Mouse (Mus musculus): Measurements from ENCODE around the gene Lta. TPM values are rescaled to one million over a fixed set of nuclear protein-coding genes. Genes with fewer than 3 reads are reported as not detected.

The Lta gene
- polyA plus RNA-seq, 1 experiment from 2014 or later = not detected

DNA sequence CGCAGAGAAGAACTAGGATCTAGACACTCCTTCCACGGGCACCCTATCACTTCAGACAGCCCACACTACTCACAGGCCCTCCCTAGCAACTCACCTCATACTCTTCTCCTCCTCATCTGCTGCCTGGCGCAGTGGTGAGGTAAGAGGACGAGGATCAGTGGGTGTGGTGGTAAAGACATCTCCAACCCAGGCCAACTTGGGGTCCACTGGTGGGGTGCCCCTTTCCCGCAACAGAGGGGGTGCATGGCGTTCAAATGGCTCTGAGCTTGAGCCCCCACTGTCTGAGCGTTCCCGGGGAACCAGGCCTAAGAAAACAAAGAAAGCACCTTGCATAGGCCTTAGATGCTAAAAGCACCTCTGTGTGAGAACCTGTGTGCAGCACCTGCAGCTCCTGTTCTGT is 47.9 kb downstream of the Lta start:
- no peak for TF ChIP-seq EP300 (IDR thresholded peaks at IDR 0.05; ENCODE audit: low read depth)
- no peak for TF ChIP-seq CTCF (IDR thresholded peaks at IDR 0.05; ENCODE audit: low read depth)
- no peak overlapping the region for H3K4me2 ChIP-seq (ENCODE audit: low read depth, low read length)
- no peak for DNase-seq
- no peak overlapping the region for H3K4me3 ChIP-seq (ENCODE audit: low read depth, low read length)
- H3K9ac ChIP-seq (replicated peaks) = no peak overlapping the region
- no peaks in the 10 kb centered on the region for H3K9me3 ChIP-seq (ENCODE audit: low read length)
- H3K4me1 ChIP-seq (ENCODE audit: insufficient read depth) = peaks cover under 1% of the 10 kb centered on the region; the same call in 1 of the 2 replicates
- no peak overlapping the region for H3K27ac ChIP-seq (ENCODE audit: low read depth)
- H3K27me3 ChIP-seq (ENCODE audit: insufficient read depth, low read length) = no peaks in the 10 kb centered on the region
- H3K36me3 ChIP-seq (replicated peaks; ENCODE audit: insufficient read depth, low read length) = peaks cover 100% of the 10 kb centered on the region
- ATAC-seq = no peak
- WGBS (ENCODE audit: insufficient replicate concordance) = 92% methylated on average over 8 of the region's 8 CpGs

DNA sequence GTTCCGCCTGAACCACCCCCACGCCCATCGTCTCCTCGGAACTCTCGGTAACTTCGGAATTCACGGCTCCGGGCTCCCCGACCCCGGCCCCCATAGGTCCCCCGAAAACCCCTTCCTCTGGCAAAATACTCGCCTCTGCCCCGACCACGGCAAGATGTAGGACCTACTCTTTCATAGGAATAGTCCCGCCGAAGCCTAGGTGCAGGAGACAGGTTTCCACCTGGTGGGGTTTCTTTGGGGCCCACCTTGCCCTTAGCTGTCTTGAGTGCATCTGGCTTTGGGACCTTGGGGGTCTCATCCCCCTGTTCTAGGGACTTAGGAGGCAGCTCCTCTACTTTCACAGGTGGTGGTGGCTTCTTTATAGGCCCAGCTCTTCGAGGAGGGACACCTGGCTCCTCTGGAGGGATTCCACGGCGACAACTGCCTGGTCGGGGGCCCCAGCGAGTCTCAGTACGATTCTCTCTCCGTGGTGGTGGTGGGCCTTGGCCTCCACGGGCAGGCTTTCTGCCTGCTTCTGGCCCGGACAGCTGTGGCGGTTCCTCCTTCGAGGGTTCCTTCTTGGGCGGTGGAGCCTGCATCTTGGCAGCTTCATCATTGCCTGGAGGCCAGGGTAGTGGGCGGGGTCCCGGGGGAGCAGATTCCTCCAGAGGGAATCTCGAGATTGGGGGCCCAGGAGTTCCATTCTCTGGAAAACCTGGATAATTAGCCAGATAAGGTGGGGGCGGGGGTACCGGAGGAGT is 48.5 kb downstream of the Lta start:
- ATAC-seq = no peak
- Histone ChIP-seq H3K4me1 (ENCODE audit: insufficient read depth) (no peaks in the 10 kb centered on the region), H3K4me3 (ENCODE audit: low read depth, low read length) (no peak overlapping the region), H3K27me3 (ENCODE audit: insufficient read depth, low read length) (no peaks in the 10 kb centered on the region), H3K4me2 (ENCODE audit: low read depth, low read length) (no peak overlapping the region), H3K9me3 (ENCODE audit: low read length) (no peaks in the 10 kb centered on the region), H3K27ac (ENCODE audit: low read depth) (no peak overlapping the region), H3K36me3 (replicated peaks; ENCODE audit: insufficient read depth, low read length) (peaks cover 98% of the 10 kb centered on the region), H3K9ac (replicated peaks) (no peak overlapping the region)
- whole genome bisulfite sequencing (ENCODE audit: insufficient replicate concordance) = 88% methylated on average over 32 of the region's 33 CpGs
- no peak for DNase-seq
- TF ChIP-seq CTCF (IDR thresholded peaks at IDR 0.05; ENCODE audit: low read depth) = no peak
- no peak for TF ChIP-seq EP300 (IDR thresholded peaks at IDR 0.05; ENCODE audit: low read depth)

DNA sequence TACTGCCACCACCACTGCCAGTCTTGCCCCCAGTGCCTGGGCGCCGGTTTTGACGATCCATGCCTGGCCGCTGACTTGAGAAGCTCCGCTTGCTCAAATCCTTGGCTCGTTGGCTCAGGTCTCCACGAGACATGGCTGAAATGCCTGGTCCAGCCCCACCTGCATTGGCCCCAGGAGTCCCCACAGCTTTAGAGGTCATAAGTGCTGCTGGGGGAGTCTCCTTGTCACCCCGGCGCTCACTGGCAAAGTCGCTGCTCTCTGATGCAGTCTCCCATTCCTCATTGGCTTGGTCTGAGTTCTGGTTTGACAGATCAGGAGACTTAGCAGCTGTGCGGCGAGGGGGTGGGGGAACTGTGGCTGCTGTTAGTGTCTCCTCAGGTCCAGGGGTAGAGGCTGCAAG is 49.7 kb downstream of the Lta start:
- DNase-seq (no peak), ATAC-seq (no peak)
- TF ChIP-seq EP300 (IDR thresholded peaks at IDR 0.05; ENCODE audit: low read depth) (no peak), CTCF (IDR thresholded peaks at IDR 0.05; ENCODE audit: low read depth) (no peak)
- Histone ChIP-seq H3K4me3 (ENCODE audit: low read depth, low read length) (no peak overlapping the region), H3K4me2 (ENCODE audit: low read depth, low read length) (no peak overlapping the region), H3K9ac (replicated peaks) (no peak overlapping the region), H3K9me3 (ENCODE audit: low read length) (no peaks in the 10 kb centered on the region), H3K4me1 (ENCODE audit: insufficient read depth) (no peaks in the 10 kb centered on the region), H3K36me3 (replicated peaks; ENCODE audit: insufficient read depth, low read length) (peaks cover 96% of the 10 kb centered on the region), H3K27ac (ENCODE audit: low read depth) (no peak overlapping the region), H3K27me3 (ENCODE audit: insufficient read depth, low read length) (no peaks in the 10 kb centered on the region)
- WGBS (ENCODE audit: insufficient replicate concordance) = 93% methylated on average over 12 of the region's 12 CpGs

DNA sequence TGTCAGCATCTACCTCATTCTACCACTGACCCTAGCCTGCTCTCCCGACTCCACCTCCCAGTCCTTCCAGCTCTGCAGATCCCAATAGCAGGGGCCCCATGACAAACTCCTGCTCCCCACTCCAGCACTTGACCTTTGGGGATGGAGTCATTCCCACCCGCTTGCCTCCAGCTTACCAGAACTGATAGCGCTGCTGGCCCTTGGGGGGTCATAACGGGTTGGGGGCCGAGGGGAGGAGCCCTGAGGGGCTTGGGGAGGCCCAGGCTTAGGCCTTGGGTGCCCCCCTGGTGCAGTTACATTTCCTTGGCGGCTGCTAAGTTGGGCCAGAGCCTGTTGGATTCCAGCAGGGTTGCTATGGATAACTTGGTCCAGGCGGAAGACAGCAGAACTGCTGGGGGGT is 50.5 kb downstream of the Lta start:
- ATAC-seq (no peak), DNase-seq (no peak)
- Histone ChIP-seq H3K4me1 (ENCODE audit: insufficient read depth) (no peaks in the 10 kb centered on the region), H3K27ac (ENCODE audit: low read depth) (no peak overlapping the region), H3K4me3 (ENCODE audit: low read depth, low read length) (no peak overlapping the region), H3K27me3 (ENCODE audit: insufficient read depth, low read length) (no peaks in the 10 kb centered on the region), H3K9ac (replicated peaks) (no peak overlapping the region), H3K36me3 (replicated peaks; ENCODE audit: insufficient read depth, low read length) (peaks cover 96% of the 10 kb centered on the region), H3K4me2 (ENCODE audit: low read depth, low read length) (no peak overlapping the region), H3K9me3 (ENCODE audit: low read length) (no peaks in the 10 kb centered on the region)
- TF ChIP-seq CTCF (IDR thresholded peaks at IDR 0.05; ENCODE audit: low read depth) (no peak), EP300 (IDR thresholded peaks at IDR 0.05; ENCODE audit: low read depth) (no peak)
- 91% methylated on average over 7 of the region's 7 CpGs for WGBS (ENCODE audit: insufficient replicate concordance)

DNA sequence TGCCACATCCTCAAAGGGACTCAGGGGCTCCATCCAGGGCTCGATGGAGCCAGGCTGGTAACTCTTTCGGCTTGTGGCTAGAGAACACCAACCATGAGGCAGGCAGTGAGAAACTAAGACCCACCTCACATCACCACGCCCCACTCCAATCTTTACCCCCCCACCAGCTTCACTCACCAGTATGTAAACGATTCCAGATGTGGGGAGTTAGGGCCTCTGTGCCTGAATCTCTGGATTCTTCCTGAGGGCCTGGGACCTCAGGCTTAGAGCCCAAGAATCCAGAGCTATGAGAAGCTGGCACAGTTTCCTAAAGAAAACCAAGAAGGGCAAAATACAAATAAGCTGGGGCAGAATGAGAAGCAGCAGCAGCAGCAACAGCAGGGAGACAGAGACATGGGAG is 51.2 kb downstream of the Lta start:
- Histone ChIP-seq H3K9ac (replicated peaks) (no peak overlapping the region), H3K9me3 (ENCODE audit: low read length) (no peaks in the 10 kb centered on the region), H3K4me2 (ENCODE audit: low read depth, low read length) (no peak overlapping the region), H3K4me1 (ENCODE audit: insufficient read depth) (0 out of 2 replicates have a peak, but pooled peaks cover 2% of the 10 kb centered on the region), H3K36me3 (replicated peaks; ENCODE audit: insufficient read depth, low read length) (peaks cover 96% of the 10 kb centered on the region), H3K4me3 (ENCODE audit: low read depth, low read length) (no peak overlapping the region), H3K27ac (ENCODE audit: low read depth) (no peak overlapping the region), H3K27me3 (ENCODE audit: insufficient read depth, low read length) (no peaks in the 10 kb centered on the region)
- DNase-seq (no peak), ATAC-seq (no peak)
- TF ChIP-seq EP300 (IDR thresholded peaks at IDR 0.05; ENCODE audit: low read depth) (no peak), CTCF (IDR thresholded peaks at IDR 0.05; ENCODE audit: low read depth) (no peak)
- WGBS (ENCODE audit: insufficient replicate concordance) = 82% methylated on average over 4 of the region's 4 CpGs

Small RNA genes lying within 50 kb of the gene (microRNA-seq; reads per million reads assigned to microRNA genes)
- gene Mir6973a (not detected), gene Mir6974 (not detected), gene Mir6975 (3.2 reads per million), gene Mir8094 (not detected)

Other genes starting within 250 kb of the Lta start
- gene Hspa1b, start 246.1 kb downstream of the Lta start, polyA plus RNA-seq (2015; fragmentation: Nextera tagmentation; extraction: Ambion mirVana) = 0.06 and 0.12 TPM in 2 replicates
- gene Gm20481, start 235.4 kb downstream of the Lta start, polyA plus RNA-seq (2015; fragmentation: Nextera tagmentation; extraction: Ambion mirVana) = 0.28 TPM in 1 of 2 replicates, not detected in the other
- 0.46 and 0.59 TPM in 2 replicates for gene Hspa1a, start 233.2 kb downstream of the Lta start, polyA plus RNA-seq (2015; fragmentation: Nextera tagmentation; extraction: Ambion mirVana)
- gene Hspa1l, start 232.6 kb downstream of the Lta start, polyA plus RNA-seq (2015; fragmentation: Nextera tagmentation; extraction: Ambion mirVana) = 0.18 TPM in 1 of 2 replicates, not detected in the other
- 69.8 and 76.7 TPM in 2 replicates for gene Lsm2, start 223.5 kb downstream of the Lta start, polyA plus RNA-seq (2015; fragmentation: Nextera tagmentation; extraction: Ambion mirVana)
- gene Vars, start 204.4 kb downstream of the Lta start, polyA plus RNA-seq (2015; fragmentation: Nextera tagmentation; extraction: Ambion mirVana) = 38.0 and 43.8 TPM in 2 replicates
- gene Vwa7, start 188.8 kb downstream of the Lta start, polyA plus RNA-seq (2015; fragmentation: Nextera tagmentation; extraction: Ambion mirVana) = 0.09 and 0.12 TPM in 2 replicates
- gene Sapcd1, start 177.3 kb downstream of the Lta start, polyA plus RNA-seq (2015; fragmentation: Nextera tagmentation; extraction: Ambion mirVana) = 3.3 and 4.1 TPM in 2 replicates
- gene Msh5, start 158.6 kb downstream of the Lta start, polyA plus RNA-seq (2015; fragmentation: Nextera tagmentation; extraction: Ambion mirVana) = 3.8 and 4.2 TPM in 2 replicates
- gene Clic1, start 155.4 kb downstream of the Lta start, polyA plus RNA-seq (2015; fragmentation: Nextera tagmentation; extraction: Ambion mirVana) = 98.6 and 102 TPM in 2 replicates
- 15.8 and 17.2 TPM in 2 replicates for gene Ddah2, start 146.3 kb downstream of the Lta start, polyA plus RNA-seq (2015; fragmentation: Nextera tagmentation; extraction: Ambion mirVana)
- gene Ly6g6c, start 140.0 kb downstream of the Lta start, polyA plus RNA-seq (2015; fragmentation: Nextera tagmentation; extraction: Ambion mirVana) = 0.32 and 0.49 TPM in 2 replicates
- 6.5 and 7.1 TPM in 2 replicates for gene Mpig6b, start 139.2 kb downstream of the Lta start, polyA plus RNA-seq (2015; fragmentation: Nextera tagmentation; extraction: Ambion mirVana)
- gene Ly6g6e, start 128.4 kb downstream of the Lta start, polyA plus RNA-seq (2015; fragmentation: Nextera tagmentation; extraction: Ambion mirVana) = 0.19 TPM in 1 of 2 replicates, not detected in the other
- 0.54 and 0.60 TPM in 2 replicates for gene Ly6g6d, start 127.3 kb downstream of the Lta start, polyA plus RNA-seq (2015; fragmentation: Nextera tagmentation; extraction: Ambion mirVana)
- gene Ly6g6f, start 119.7 kb downstream of the Lta start, polyA plus RNA-seq (2015; fragmentation: Nextera tagmentation; extraction: Ambion mirVana) = 4.0 and 5.3 TPM in 2 replicates
- 47.3 and 49.3 TPM in 2 replicates for gene Abhd16a, start 116.1 kb downstream of the Lta start, polyA plus RNA-seq (2015; fragmentation: Nextera tagmentation; extraction: Ambion mirVana)
- not detected in 2 replicates for gene Ly6g5c, start 97.1 kb downstream of the Lta start, polyA plus RNA-seq (2015; fragmentation: Nextera tagmentation; extraction: Ambion mirVana)
- 0.32 and 0.67 TPM in 2 replicates for gene Ly6g5b, start 89.9 kb downstream of the Lta start, polyA plus RNA-seq (2015; fragmentation: Nextera tagmentation; extraction: Ambion mirVana)
- gene Gpank1, start 83.9 kb downstream of the Lta start, polyA plus RNA-seq (2015; fragmentation: Nextera tagmentation; extraction: Ambion mirVana) = 8.1 and 9.6 TPM in 2 replicates
- gene Csnk2b, start 83.3 kb downstream of the Lta start, polyA plus RNA-seq (2015; fragmentation: Nextera tagmentation; extraction: Ambion mirVana) = 120 and 131 TPM in 2 replicates
- gene D17H6S53E, start 79.0 kb downstream of the Lta start, polyA plus RNA-seq (2015; fragmentation: Nextera tagmentation; extraction: Ambion mirVana) = 4.4 and 4.8 TPM in 2 replicates
- gene Apom, start 73.3 kb downstream of the Lta start, polyA plus RNA-seq (2015; fragmentation: Nextera tagmentation; extraction: Ambion mirVana) = 1,209 and 1,216 TPM in 2 replicates
- gene Bag6, start 70.2 kb downstream of the Lta start, polyA plus RNA-seq (2015; fragmentation: Nextera tagmentation; extraction: Ambion mirVana) = 16.5 and 19.7 TPM in 2 replicates
- gene Prrc2a, start 40.5 kb downstream of the Lta start, polyA plus RNA-seq (2015; fragmentation: Nextera tagmentation; extraction: Ambion mirVana) = 28.0 and 32.9 TPM in 2 replicates
- gene Aif1, start 29.3 kb downstream of the Lta start, polyA plus RNA-seq (2015; fragmentation: Nextera tagmentation; extraction: Ambion mirVana) = 34.1 and 39.1 TPM in 2 replicates
- 41.2 and 44.2 TPM in 2 replicates for gene Lst1, start 16.9 kb downstream of the Lta start, polyA plus RNA-seq (2015; fragmentation: Nextera tagmentation; extraction: Ambion mirVana)
- 5.3 and 6.0 TPM in 2 replicates for gene Ltb, start 10.9 kb downstream of the Lta start, polyA plus RNA-seq (2015; fragmentation: Nextera tagmentation; extraction: Ambion mirVana)
- 0.59 and 0.75 TPM in 2 replicates for gene Tnf, start 3.3 kb downstream of the Lta start, polyA plus RNA-seq (2015; fragmentation: Nextera tagmentation; extraction: Ambion mirVana)
- gene Gm16181, start 15.5 kb upstream of the Lta start, polyA plus RNA-seq (2015; fragmentation: Nextera tagmentation; extraction: Ambion mirVana) = 0.22 TPM in 2 replicates
- gene Atp6v1g2, start 28.3 kb upstream of the Lta start, polyA plus RNA-seq (2015; fragmentation: Nextera tagmentation; extraction: Ambion mirVana) = 0.98 and 1.3 TPM in 2 replicates
- 4.1 and 4.4 TPM in 2 replicates for gene Nfkbil1, start 30.4 kb upstream of the Lta start, polyA plus RNA-seq (2015; fragmentation: Nextera tagmentation; extraction: Ambion mirVana)
- gene Ddx39b, start 36.4 kb upstream of the Lta start, polyA plus RNA-seq (2015; fragmentation: Nextera tagmentation; extraction: Ambion mirVana) = 79.6 and 87.2 TPM in 2 replicates
- gene H2-D1, start 57.4 kb upstream of the Lta start, polyA plus RNA-seq (2015; fragmentation: Nextera tagmentation; extraction: Ambion mirVana) = 256 and 291 TPM in 2 replicates
- 0.07 and 0.17 TPM in 2 replicates for gene H2-Q1, start 115.1 kb upstream of the Lta start, polyA plus RNA-seq (2015; fragmentation: Nextera tagmentation; extraction: Ambion mirVana)
- gene H2-Q2, start 136.9 kb upstream of the Lta start, polyA plus RNA-seq (2015; fragmentation: Nextera tagmentation; extraction: Ambion mirVana) = 4.9 and 5.3 TPM in 2 replicates
- 4.1 and 5.6 TPM in 2 replicates for gene H2-Q4, start 174.3 kb upstream of the Lta start, polyA plus RNA-seq (2015; fragmentation: Nextera tagmentation; extraction: Ambion mirVana)
- gene H2-Q6, start 219.5 kb upstream of the Lta start, polyA plus RNA-seq (2015; fragmentation: Nextera tagmentation; extraction: Ambion mirVana) = 3.7 TPM in 2 replicates
- 7.5 and 7.9 TPM in 2 replicates for gene H2-Q7, start 233.8 kb upstream of the Lta start, polyA plus RNA-seq (2015; fragmentation: Nextera tagmentation; extraction: Ambion mirVana)